Mouse (Mus musculus) spleen, adult 2 months (tissue): ENCODE data around the gene Rbm38. TPM values are rescaled to one million over a fixed set of nuclear protein-coding genes. Genes with fewer than 3 reads are reported as not detected.

ENCODE experiments used
- DNase-seq, 2 experiments: peaks; one replicate each; pipeline versions ENCODE4 v3.0.0 to v3.0.0-alpha.2; 2012 to 2021; ENCODE audit warnings: low spot score in 2 of 2, low read depth in 1 of 2
- H3K27ac ChIP-seq: fragments of 200-500 bp; 2 replicates; pipeline ENCODE4 v1.5.1; 2012; ENCODE audit warnings: low read length, inconsistent platforms; ENCODE audit not compliant: insufficient read depth
- H3K27me3 ChIP-seq: fragments of 200-500 bp; 2 replicates; pipeline ENCODE4 v1.6.1; 2012; ENCODE audit warnings: mild to moderate bottlenecking, moderate library complexity, low read length, inconsistent platforms; ENCODE audit not compliant: control insufficient read depth, insufficient read depth
- H3K36me3 ChIP-seq: fragments of 200-500 bp; 2 replicates; pipeline ENCODE4 v1.6.1; 2012; ENCODE audit warnings: mild to moderate bottlenecking, low read length, inconsistent platforms; ENCODE audit not compliant: control insufficient read depth, insufficient read depth
- H3K4me1 ChIP-seq: fragments of 200-500 bp; 2 replicates; pipeline ENCODE4 v1.6.1; 2011; ENCODE audit warnings: inconsistent platforms; ENCODE audit not compliant: control insufficient read depth, insufficient read depth, insufficient read length
- H3K4me3 ChIP-seq: fragments of 200-500 bp; 2 replicates; pipeline ENCODE4 v1.5.1; 2011; ENCODE audit warnings: mild to moderate bottlenecking, inconsistent platforms; ENCODE audit not compliant: insufficient read depth, insufficient read length; ENCODE audit errors: extremely low read depth
- CTCF ChIP-seq: fragments of 200-500 bp; IDR thresholded peaks from 2 replicates; pipeline ENCODE4 v1.5.1; 2011; ENCODE audit warnings: mild to moderate bottlenecking, inconsistent platforms; ENCODE audit not compliant: insufficient read depth, insufficient read length, insufficient replicate concordance; ENCODE audit errors: extremely low read depth
- POLR2A ChIP-seq: fragments of 200-500 bp; IDR thresholded peaks from 2 replicates; pipeline ENCODE4 v1.6.1; 2011; ENCODE audit warnings: low read depth, low read length, inconsistent platforms
- WGBS: fragments of 180-500 bp; shearing (Covaris S2); methylation state at CpG from one replicate; pipeline ENCODE4 v1.1.7; 2018; 5-methylcytosine and 5-hydroxymethylcytosine counted together
- polyA plus RNA-seq: library from polyadenylated mRNA; depleted of rRNA; stranded (reverse); fragments of >200 nt; gene quantifications from 2 replicates; pipeline ENCODE4 v1.2.3, GENCODE M21; 2012; rRNA removed

Gene Rbm38
- polyA plus RNA-seq, result 663 and 724 TPM in 2 replicates

GRCm38 (mm10) chr2:173020430-173020829, at the start of gene Rbm38:
Gene Rbm38, plus strand, starts transcription at chr2:173020498.
- H3K36me3 ChIP-seq, result peaks cover 19% of the 10 kb centered on the region
- DNase-seq, result no peak
- 64% methylated on average over 11 of the region's 11 CpGs for WGBS
- H3K27me3 ChIP-seq, result no peaks in the 10 kb centered on the region
- H3K4me1 ChIP-seq, result peaks cover 38% of the 10 kb centered on the region
- TF ChIP-seq CTCF, result no peak
- peak within 1 kb of the TSS; percentile 60 for H3K4me3 ChIP-seq
- peak within 1 kb of the TSS; percentile 54; the same call in 1 of the 2 replicates for H3K27ac ChIP-seq

- TF ChIP-seq POLR2A (no peak), CTCF (no peak)
- H3K4me3 ChIP-seq, result no peak overlapping the region
- H3K4me1 ChIP-seq, result peaks cover 4% of the 10 kb centered on the region; the same call in 1 of the 2 replicates
- H3K27me3 ChIP-seq, result no peaks in the 10 kb centered on the region
- DNase-seq, result no peak
- H3K36me3 ChIP-seq, result no peaks in the 10 kb centered on the region
- no peak overlapping the region for H3K27ac ChIP-seq
- 91% methylated on average over 2 of the region's 2 CpGs for WGBS
Measured at GRCm38 (mm10) chr2:172971865-172972264, 48.4 kb upstream of the Rbm38 start.

GRCm38 (mm10) chr2:172973806-172974565, 46.3 kb upstream of the Rbm38 start:
- Histone ChIP-seq H3K27ac (no peak overlapping the region), H3K36me3 (no peaks in the 10 kb centered on the region), H3K27me3 (no peaks in the 10 kb centered on the region), H3K4me1 (peaks cover 4% of the 10 kb centered on the region; the same call in 1 of the 2 replicates), H3K4me3 (no peak overlapping the region)
- no peak for DNase-seq
- TF ChIP-seq CTCF (no peak), POLR2A (no peak)
- WGBS, result 62% methylated on average over 7 of the region's 7 CpGs

- H3K27ac ChIP-seq, result no peak overlapping the region
- TF ChIP-seq CTCF, result no peak
- TF ChIP-seq POLR2A, result no peak
- H3K27me3 ChIP-seq, result no peaks in the 10 kb centered on the region
- 87% methylated on average over 7 of the region's 7 CpGs for WGBS
- DNase-seq, result no peak
- H3K36me3 ChIP-seq, result no peaks in the 10 kb centered on the region
- H3K4me1 ChIP-seq, result peaks cover 4% of the 10 kb centered on the region
- H3K4me3 ChIP-seq, result no peak overlapping the region
Measured at GRCm38 (mm10) chr2:172974701-172975100, 45.6 kb upstream of the Rbm38 start.

GRCm38 (mm10) chr2:172975159-172975558, 45.1 kb upstream of the Rbm38 start:
- Histone ChIP-seq H3K27me3 (no peaks in the 10 kb centered on the region), H3K4me1 (peaks cover 5% of the 10 kb centered on the region), H3K36me3 (no peaks in the 10 kb centered on the region), H3K27ac (no peak overlapping the region), H3K4me3 (no peak overlapping the region)
- TF ChIP-seq CTCF, result no peak
- no peak for TF ChIP-seq POLR2A
- DNase-seq, result no peak
- WGBS, result 88% methylated on average over 6 of the region's 6 CpGs

- Histone ChIP-seq H3K36me3 (no peaks in the 10 kb centered on the region), H3K27me3 (no peaks in the 10 kb centered on the region), H3K4me3 (peak overlapping the region; percentile 56; the same call in 1 of the 2 replicates), H3K27ac (peak overlapping the region; percentile 73), H3K4me1 (peaks cover 5% of the 10 kb centered on the region)
- peak; percentile 22 to 59 for DNase-seq
- WGBS, result 5% methylated on average over 7 of the region's 7 CpGs
- TF ChIP-seq POLR2A, result no peak
- TF ChIP-seq CTCF, result no peak
Measured at GRCm38 (mm10) chr2:172976661-172977238, 43.5 kb upstream of the Rbm38 start.
